Comparison of ENCODE assay signal across 21 mouse cellular contexts in genomic region chr7:98910164-98910563, GRCm38 (mm10).
DNase-seq lines count a peak whose midpoint lies in the region; ATAC-seq and TF ChIP-seq lines count a peak whose summit lies in the region.
"Had no signal": no experiment of that assay in that cellular context is flagged by ENCODE, and none has a peak within 500 bp of the region (broad histone marks: within the 10 kb centered on the region; RNA-seq: fewer than 3 reads in every experiment).

No protein-coding gene starts in this region.

- no peak overlapping the region for H3K4me2 ChIP-seq in lung, embryonic 14.5 days
- no peak overlapping the region for H3K4me2 ChIP-seq in embryonic facial prominence, embryonic 11.5 days (ENCODE audit: low read depth, low read length)
- no peak overlapping the region for H3K4me2 ChIP-seq in embryonic facial prominence, embryonic 14.5 days (ENCODE audit: low read depth, low read length)
- H3K4me2 ChIP-seq in limb, embryonic 14.5 days (replicated peaks; ENCODE audit: low read depth, low read length, severe bottlenecking) = no peak overlapping the region
- H3K4me2 ChIP-seq: neural tube, embryonic 15.5 days had no signal

- no peak overlapping the region for H3K4me3 ChIP-seq in lung, embryonic 14.5 days (ENCODE audit: low read depth, low read length)
- H3K4me3 ChIP-seq in embryonic facial prominence, embryonic 11.5 days (ENCODE audit: low read depth, low read length) = no peak overlapping the region
- no peak overlapping the region for H3K4me3 ChIP-seq in embryonic facial prominence, embryonic 14.5 days (ENCODE audit: low read depth, low read length)
- H3K4me3 ChIP-seq in limb, embryonic 14.5 days (replicated peaks; ENCODE audit: low read length) = no peak overlapping the region
- H3K4me3 ChIP-seq: heart, adult 2 months; neural tube, embryonic 15.5 days had no signal

- ATAC-seq in lung, embryonic 14.5 days (ENCODE audit: insufficient read depth) = no peak
- ATAC-seq in embryonic facial prominence, embryonic 11.5 days (replicated peaks; ENCODE audit: insufficient number of reproducible peaks, low FRiP score, low TSS enrichment, low read depth) = no peak
- ATAC-seq in embryonic facial prominence, embryonic 14.5 days (ENCODE audit: low read depth) = no peak
- ATAC-seq in limb, embryonic 14.5 days (ENCODE audit: low FRiP score, low read depth) = 0 out of 2 replicates have a peak, but pooled peaks have one; percentile 38
- ATAC-seq: midbrain, embryonic 16.5 days; Patski had no signal

- H3K9ac ChIP-seq in lung, embryonic 14.5 days = no peak overlapping the region
- no peak overlapping the region for H3K9ac ChIP-seq in embryonic facial prominence, embryonic 11.5 days (replicated peaks; ENCODE audit: low read length)
- no peak overlapping the region for H3K9ac ChIP-seq in embryonic facial prominence, embryonic 14.5 days (ENCODE audit: low read depth, low read length)
- H3K9ac ChIP-seq in limb, embryonic 14.5 days (ENCODE audit: low read depth, low read length, severe bottlenecking) = 0 out of 2 replicates have a peak overlapping the region, but pooled peaks have one; percentile 18
- H3K9ac ChIP-seq: liver, embryonic 14.5 days; neural tube, embryonic 15.5 days had no signal

- intact Hi-C loops in gastrocnemius, postnatal 36 days (cut with DNase I) = no loop called here

- TF ChIP-seq POLR2A in limb, embryonic 14.5 days (IDR thresholded peaks at IDR 0.05; ENCODE audit: borderline replicate concordance, extremely low read depth, insufficient read depth, insufficient read length) = no peak

- H3K27me3 ChIP-seq in lung, embryonic 14.5 days (ENCODE audit: insufficient read depth, low read length) = no peaks in the 10 kb centered on the region
- no peaks in the 10 kb centered on the region for H3K27me3 ChIP-seq in embryonic facial prominence, embryonic 11.5 days (ENCODE audit: control insufficient read depth, insufficient read depth, low read length)
- no peaks in the 10 kb centered on the region for H3K27me3 ChIP-seq in embryonic facial prominence, embryonic 14.5 days (replicated peaks; ENCODE audit: control insufficient read depth, insufficient read depth, low read length)
- peaks cover 4% of the 10 kb centered on the region; the same call in 1 of the 2 replicates for H3K27me3 ChIP-seq in limb, embryonic 14.5 days (ENCODE audit: control insufficient read depth, insufficient read depth, low read length)
- H3K27me3 ChIP-seq: neural tube, embryonic 15.5 days; Patski had no signal

- no peaks in the 10 kb centered on the region for H3K36me3 ChIP-seq in lung, embryonic 14.5 days (ENCODE audit: insufficient read depth)
- no peaks in the 10 kb centered on the region for H3K36me3 ChIP-seq in embryonic facial prominence, embryonic 11.5 days (replicated peaks; ENCODE audit: control insufficient read depth, insufficient read depth, low read depth, low read length)
- H3K36me3 ChIP-seq in embryonic facial prominence, embryonic 14.5 days (ENCODE audit: control insufficient read depth, insufficient read depth, low read length) = no peaks in the 10 kb centered on the region
- no peaks in the 10 kb centered on the region for H3K36me3 ChIP-seq in limb, embryonic 14.5 days (ENCODE audit: control insufficient read depth, insufficient read depth, low read length)
- H3K36me3 ChIP-seq: neural tube, embryonic 15.5 days had no signal

- H3K9me3 ChIP-seq in lung, embryonic 14.5 days (ENCODE audit: low read depth, low read length) = no peaks in the 10 kb centered on the region
- no peaks in the 10 kb centered on the region for H3K9me3 ChIP-seq in embryonic facial prominence, embryonic 11.5 days (replicated peaks; ENCODE audit: control insufficient read depth, low read length)
- H3K9me3 ChIP-seq in embryonic facial prominence, embryonic 14.5 days (ENCODE audit: control insufficient read depth, low read length) = no peaks in the 10 kb centered on the region
- H3K9me3 ChIP-seq in limb, embryonic 14.5 days (ENCODE audit: control insufficient read depth, low read length) = no peaks in the 10 kb centered on the region
- H3K9me3 ChIP-seq: neural tube, embryonic 15.5 days had no signal

- TF ChIP-seq CTCF in lung, embryonic 14.5 days (IDR thresholded peaks at IDR 0.05; ENCODE audit: low read depth) = no peak

- peak overlapping the region; percentile 76 for H3K27ac ChIP-seq in lung, embryonic 14.5 days (ENCODE audit: low read depth)
- peak overlapping the region; percentile 43; the same call in 1 of the 2 replicates for H3K27ac ChIP-seq in embryonic facial prominence, embryonic 11.5 days (replicated peaks; ENCODE audit: low read depth, low read length)
- peak overlapping the region; percentile 75 for H3K27ac ChIP-seq in embryonic facial prominence, embryonic 14.5 days (replicated peaks; ENCODE audit: low read depth, low read length)
- H3K27ac ChIP-seq in limb, embryonic 14.5 days (replicated peaks; ENCODE audit: low read depth, low read length) = 0 out of 2 replicates have a peak overlapping the region, but pooled peaks have one; percentile 4
- H3K27ac ChIP-seq: heart, adult 2 months; kidney, postnatal 0 days; liver, embryonic 14.5 days; neural tube, embryonic 15.5 days had no signal

- 64% methylated on average over 11 of the region's 11 CpGs for WGBS in lung, embryonic 14.5 days
- 45% methylated on average over 11 of the region's 11 CpGs for WGBS in embryonic facial prominence, embryonic 11.5 days
- 38% methylated on average over 11 of the region's 11 CpGs for WGBS in embryonic facial prominence, embryonic 14.5 days
- WGBS in limb, embryonic 14.5 days = 49% methylated on average over 11 of the region's 11 CpGs

- H3K4me1 ChIP-seq in lung, embryonic 14.5 days (ENCODE audit: insufficient read depth) = peaks cover 30% of the 10 kb centered on the region
- no peaks in the 10 kb centered on the region for H3K4me1 ChIP-seq in embryonic facial prominence, embryonic 11.5 days (ENCODE audit: control insufficient read depth, insufficient read depth, low read length)
- H3K4me1 ChIP-seq in embryonic facial prominence, embryonic 14.5 days (ENCODE audit: control insufficient read depth, insufficient read depth, low read length) = peaks cover 38% of the 10 kb centered on the region
- peaks cover 30% of the 10 kb centered on the region for H3K4me1 ChIP-seq in limb, embryonic 14.5 days (ENCODE audit: control insufficient read depth, insufficient read depth, low read length)

- DNase-seq in lung, embryonic 14.5 days = peak; percentile 32
- no peak for DNase-seq in lung, postnatal 10 days
- peak; percentile 18 for DNase-seq in embryonic facial prominence, embryonic 11.5 days (ENCODE audit: low spot score)
- DNase-seq in embryonic facial prominence, embryonic 14.5 days (ENCODE audit: low spot score) = peak; percentile 58
- DNase-seq in limb, embryonic 14.5 days (ENCODE audit: low spot score) = no peak
- no peak for DNase-seq in gastrocnemius, postnatal 36 days
- no peak for DNase-seq in thymus, postnatal 4 days
- DNase-seq: adrenal gland, adult 8-10 months; cerebellum, adult 11-12 months; cerebellum, postnatal 25 days; embryo, embryonic 11 days; gastrocnemius, postnatal 14 days; heart, adult 2 months; kidney, adult 18-20 months; lung, postnatal 36 days; thymus, postnatal 25 days had no signal

Comparison
In these comparisons a context has a peak if more than half of its experiments do, and no peak if none do; other contexts are left out.
1. DNase-seq: peak in lung, embryonic 14.5 days (single experiment), embryonic facial prominence, embryonic 11.5 days (single experiment) and embryonic facial prominence, embryonic 14.5 days (single experiment); none in lung, postnatal 10 days (single experiment), limb, embryonic 14.5 days (single experiment), gastrocnemius, postnatal 36 days (0 of 2) and thymus, postnatal 4 days (single experiment).
2. H3K27ac ChIP-seq: peak in every context shown above with its lines; median percentile 76 in lung, embryonic 14.5 days; 75 in embryonic facial prominence, embryonic 14.5 days; 43 in embryonic facial prominence, embryonic 11.5 days; 4 in limb, embryonic 14.5 days.